Mouse (Mus musculus) neural tube, embryonic 13.5 days (tissue): ENCODE data around the gene Camta1. TPM values are rescaled to one million over a fixed set of nuclear protein-coding genes. Genes with fewer than 3 reads are reported as not detected.

Source experiments
- ATAC-seq: fragments of 200-750 bp; cut with Nextera tagmentation; 2 replicates; pipeline ENCODE4 v1.8.0; 2017; ENCODE audit warnings: low read depth, mild to moderate bottlenecking, moderate TSS enrichment, moderate library complexity
- H3K27ac ChIP-seq: fragments of 300-500 bp; sonication (generic); replicated peaks from 2 replicates; pipeline ENCODE4 v1.5.1; 2015; ENCODE audit warnings: moderate library complexity, mild to moderate bottlenecking, inconsistent platforms
- H3K27me3 ChIP-seq: fragments of 300-500 bp; sonication (generic); 2 replicates; pipeline ENCODE4 v1.6.1; 2015; ENCODE audit warnings: mild to moderate bottlenecking, inconsistent platforms
- H3K36me3 ChIP-seq: fragments of 300-500 bp; sonication (generic); 2 replicates; pipeline ENCODE4 v1.6.1; 2015; ENCODE audit warnings: mild to moderate bottlenecking, inconsistent platforms
- H3K4me1 ChIP-seq: fragments of 300-500 bp; sonication (generic); replicated peaks from 2 replicates; pipeline ENCODE4 v1.6.1; 2015; ENCODE audit warnings: inconsistent platforms
- H3K4me2 ChIP-seq: fragments of 300-500 bp; sonication (generic); 2 replicates; pipeline ENCODE4 v1.6.1; 2015; ENCODE audit warnings: inconsistent platforms, mild to moderate bottlenecking, moderate library complexity
- H3K4me3 ChIP-seq: fragments of 300-500 bp; sonication (generic); 2 replicates; pipeline ENCODE4 v1.5.1; 2015; ENCODE audit warnings: mild to moderate bottlenecking, inconsistent platforms
- H3K9ac ChIP-seq: fragments of 300-500 bp; sonication (generic); 2 replicates; pipeline ENCODE4 v1.6.1; 2015; ENCODE audit warnings: moderate library complexity, mild to moderate bottlenecking, inconsistent platforms
- H3K9me3 ChIP-seq: fragments of 300-500 bp; sonication (generic); 2 replicates; pipeline ENCODE4 v1.6.1; 2016; ENCODE audit warnings: inconsistent platforms
- whole genome bisulfite sequencing: fragments of 180-500 bp; shearing (Covaris S2); methylation state at CpG from one replicate; pipeline ENCODE4 v1.1.7; 2015; 5-methylcytosine and 5-hydroxymethylcytosine counted together
- polyA plus RNA-seq: library from polyadenylated mRNA; unstranded; fragments of >200 nt; fragmentation: Nextera tagmentation; extraction: Ambion mirVana; gene quantifications from 2 replicates; pipeline ENCODE4 v1.2.1, GENCODE M21; 2015

Gene Camta1
- polyA plus RNA-seq, 1 experiment from 2014 or later = 165 TPM

- Histone ChIP-seq H3K9me3 (no peaks in the 10 kb centered on the region), H3K27ac (peak overlapping the region; percentile 76), H3K27me3 (no peaks in the 10 kb centered on the region), H3K4me3 (no peak overlapping the region), H3K36me3 (no peaks in the 10 kb centered on the region), H3K4me1 (peaks cover 25% of the 10 kb centered on the region), H3K4me2 (no peak overlapping the region), H3K9ac (no peak overlapping the region)
- no peak for ATAC-seq
- 48% methylated on average over 5 of the region's 5 CpGs for WGBS
Measured at GRCm38 (mm10) chr4:151770697-151771096, 91.0 kb downstream of the Camta1 start.

GRCm38 (mm10) chr4:151767786-151768185 is 93.9 kb downstream of the Camta1 start:
- no peak overlapping the region for H3K4me2 ChIP-seq
- H3K9ac ChIP-seq = no peak overlapping the region
- WGBS = 75% methylated on average over 4 of the region's 4 CpGs
- H3K9me3 ChIP-seq = no peaks in the 10 kb centered on the region
- no peaks in the 10 kb centered on the region for H3K36me3 ChIP-seq
- no peak overlapping the region for H3K4me3 ChIP-seq
- peaks cover 38% of the 10 kb centered on the region for H3K4me1 ChIP-seq
- H3K27me3 ChIP-seq = no peaks in the 10 kb centered on the region
- no peak for ATAC-seq
- H3K27ac ChIP-seq = no peak overlapping the region

DNA sequence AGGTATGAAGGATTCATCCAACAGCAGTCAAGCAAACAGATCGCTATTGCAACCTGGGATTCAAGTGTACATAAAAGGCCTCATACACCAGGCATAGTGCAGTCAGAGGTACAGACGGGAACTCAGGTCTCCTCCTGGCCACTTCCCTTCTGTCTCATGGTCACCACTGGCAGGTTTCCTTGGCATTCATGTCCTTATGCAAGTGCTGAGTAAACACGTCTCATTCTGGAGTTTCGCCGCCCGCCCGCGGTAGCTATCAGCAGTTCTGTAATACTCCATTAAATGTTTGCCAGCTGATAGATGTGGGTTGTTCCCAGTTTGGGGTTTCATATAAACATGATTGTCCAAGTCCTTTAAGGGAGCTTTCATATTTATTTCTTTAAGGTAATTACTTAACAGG is 94.3 kb downstream of the Camta1 start:
- WGBS = 91% methylated on average over 8 of the region's 8 CpGs
- Histone ChIP-seq H3K27me3 (no peaks in the 10 kb centered on the region), H3K27ac (no peak overlapping the region; the same call in 1 of the 2 replicates), H3K9me3 (no peaks in the 10 kb centered on the region), H3K36me3 (no peaks in the 10 kb centered on the region), H3K4me2 (no peak overlapping the region), H3K4me1 (peaks cover 38% of the 10 kb centered on the region), H3K4me3 (no peak overlapping the region), H3K9ac (no peak overlapping the region)
- ATAC-seq = no peak

DNA sequence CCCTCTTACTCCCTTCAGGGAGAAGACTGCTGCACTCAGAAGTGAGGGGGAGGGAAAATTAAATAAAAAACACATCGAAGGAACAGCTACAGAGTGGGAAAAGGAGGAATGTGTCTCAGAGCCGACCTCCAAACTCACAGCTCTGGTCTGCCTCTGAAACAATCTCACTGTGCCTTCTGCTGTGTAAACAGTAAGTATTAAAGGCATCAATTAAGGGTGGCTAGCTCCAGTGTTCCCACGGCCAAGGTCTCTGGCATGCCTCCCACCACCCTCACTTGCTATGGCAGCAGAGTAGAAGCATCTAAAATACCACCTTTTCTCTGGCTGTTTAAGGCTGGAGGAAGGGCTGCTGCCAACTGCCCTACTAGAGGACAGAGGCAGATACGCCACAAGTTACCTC is 96.3 kb downstream of the Camta1 start:
- H3K27ac ChIP-seq = peak overlapping the region; percentile 49
- ATAC-seq = peak; percentile 42; the same call in 1 of the 2 replicates

GRCm38 (mm10) chr4:151763928-151764327 is 97.7 kb downstream of the Camta1 start:
- H3K4me1 ChIP-seq = peaks cover 21% of the 10 kb centered on the region
- no peaks in the 10 kb centered on the region for H3K9me3 ChIP-seq
- H3K27ac ChIP-seq = no peak overlapping the region
- no peaks in the 10 kb centered on the region for H3K36me3 ChIP-seq
- 47% methylated on average over 6 of the region's 6 CpGs for WGBS
- H3K9ac ChIP-seq = no peak overlapping the region
- no peaks in the 10 kb centered on the region for H3K27me3 ChIP-seq
- ATAC-seq = no peak
- H3K4me3 ChIP-seq = no peak overlapping the region
- no peak overlapping the region for H3K4me2 ChIP-seq

More for the DNA sequence above, 96.3 kb downstream of the Camta1 start:
- H3K27me3 ChIP-seq = no peaks in the 10 kb centered on the region
- H3K9ac ChIP-seq = no peak overlapping the region
- H3K9me3 ChIP-seq = no peaks in the 10 kb centered on the region
- peaks cover 26% of the 10 kb centered on the region for H3K4me1 ChIP-seq
- WGBS = 63% methylated on average over 4 of the region's 4 CpGs
- H3K4me2 ChIP-seq = no peak overlapping the region
- no peak overlapping the region for H3K4me3 ChIP-seq
- H3K36me3 ChIP-seq = no peaks in the 10 kb centered on the region

GRCm38 (mm10) chr4:151759095-151759494 is 102.6 kb downstream of the Camta1 start:
- no peaks in the 10 kb centered on the region for H3K36me3 ChIP-seq
- no peak for ATAC-seq
- no peaks in the 10 kb centered on the region for H3K9me3 ChIP-seq
- H3K4me1 ChIP-seq = peaks cover 35% of the 10 kb centered on the region
- no peak overlapping the region for H3K9ac ChIP-seq
- H3K4me2 ChIP-seq = no peak overlapping the region
- H3K27ac ChIP-seq = no peak overlapping the region
- WGBS = 64% methylated on average over 2 of the region's 2 CpGs
- no peaks in the 10 kb centered on the region for H3K27me3 ChIP-seq
- no peak overlapping the region for H3K4me3 ChIP-seq

DNA sequence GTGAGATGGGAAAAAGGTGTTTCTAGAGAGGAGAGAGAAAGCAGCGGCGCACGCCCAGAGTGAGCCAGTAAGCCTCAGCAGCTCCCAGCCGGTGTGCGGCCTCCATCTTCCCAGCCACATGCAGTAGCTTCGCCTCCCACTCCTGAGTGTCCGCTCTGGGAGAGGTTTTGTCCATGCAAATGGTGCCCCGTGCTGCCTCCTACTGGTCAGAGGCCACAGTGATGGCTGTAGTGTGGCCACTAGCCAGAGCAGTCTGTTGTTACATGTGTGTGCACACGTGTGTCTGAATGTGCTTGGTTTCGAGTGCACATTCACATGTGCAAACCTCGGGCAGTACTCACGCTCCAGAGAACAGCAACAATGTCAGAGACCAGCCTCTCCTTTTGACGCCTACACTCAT is 103.3 kb downstream of the Camta1 start:
- no peaks in the 10 kb centered on the region for H3K36me3 ChIP-seq
- no peak overlapping the region for H3K9ac ChIP-seq
- no peak for ATAC-seq
- no peaks in the 10 kb centered on the region for H3K9me3 ChIP-seq
- no peak overlapping the region for H3K4me3 ChIP-seq
- 89% methylated on average over 13 of the region's 13 CpGs for WGBS
- peaks cover 43% of the 10 kb centered on the region for H3K4me1 ChIP-seq
- H3K4me2 ChIP-seq = no peak overlapping the region
- H3K27ac ChIP-seq = 0 out of 2 replicates have a peak overlapping the region, but pooled peaks have one; percentile 42
- H3K27me3 ChIP-seq = no peaks in the 10 kb centered on the region

- 92% methylated on average over 3 of the region's 3 CpGs for WGBS
- Histone ChIP-seq H3K27ac (no peak overlapping the region), H3K4me3 (no peak overlapping the region), H3K9me3 (no peaks in the 10 kb centered on the region), H3K4me1 (peaks cover 54% of the 10 kb centered on the region), H3K27me3 (no peaks in the 10 kb centered on the region), H3K36me3 (no peaks in the 10 kb centered on the region), H3K4me2 (no peak overlapping the region), H3K9ac (no peak overlapping the region)
- no peak for ATAC-seq
Measured at GRCm38 (mm10) chr4:151757261-151757660, 104.4 kb downstream of the Camta1 start.

DNA sequence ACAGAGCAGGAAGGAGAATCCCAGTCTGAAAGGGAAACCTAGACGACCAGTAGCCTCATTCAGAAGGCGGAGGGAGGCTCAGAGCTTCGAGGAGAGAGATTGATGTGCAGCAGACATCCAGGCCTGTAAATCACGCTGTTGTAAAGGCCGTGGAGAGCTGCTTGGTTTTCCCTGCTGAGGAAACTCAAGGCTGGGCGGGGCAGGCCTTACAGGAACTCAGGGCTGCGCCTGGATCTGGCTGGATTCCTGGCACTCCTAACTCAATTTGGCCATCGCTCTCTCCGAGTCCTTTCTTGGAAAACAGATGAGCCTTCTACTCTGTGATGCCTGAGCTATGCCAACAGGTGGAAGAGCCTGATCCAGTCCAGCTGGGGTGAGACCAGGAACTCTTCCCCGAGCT is 105.3 kb downstream of the Camta1 start:
- 0 out of 2 replicates have a peak, but pooled peaks have one; percentile 30 for ATAC-seq
- Histone ChIP-seq H3K4me2 (no peak overlapping the region), H3K36me3 (no peaks in the 10 kb centered on the region), H3K4me3 (no peak overlapping the region), H3K27ac (peak overlapping the region; percentile 33), H3K4me1 (peaks cover 62% of the 10 kb centered on the region), H3K9ac (no peak overlapping the region), H3K9me3 (no peaks in the 10 kb centered on the region), H3K27me3 (no peaks in the 10 kb centered on the region)
- WGBS = 21% methylated on average over 10 of the region's 10 CpGs

- Histone ChIP-seq H3K4me1 (peaks cover 64% of the 10 kb centered on the region), H3K9ac (no peak overlapping the region), H3K4me2 (no peak overlapping the region), H3K9me3 (no peaks in the 10 kb centered on the region), H3K27ac (no peak overlapping the region), H3K36me3 (no peaks in the 10 kb centered on the region), H3K4me3 (no peak overlapping the region), H3K27me3 (no peaks in the 10 kb centered on the region)
- WGBS = 78% methylated on average over 10 of the region's 10 CpGs
- no peak for ATAC-seq
Measured at GRCm38 (mm10) chr4:151753231-151753630, 108.4 kb downstream of the Camta1 start.

GRCm38 (mm10) chr4:151752551-151752950 is 109.1 kb downstream of the Camta1 start:
- Histone ChIP-seq H3K4me3 (no peak overlapping the region), H3K27me3 (no peaks in the 10 kb centered on the region), H3K27ac (no peak overlapping the region), H3K9ac (no peak overlapping the region), H3K36me3 (no peaks in the 10 kb centered on the region), H3K4me1 (peaks cover 62% of the 10 kb centered on the region), H3K4me2 (no peak overlapping the region), H3K9me3 (no peaks in the 10 kb centered on the region)
- WGBS = 58% methylated on average over 7 of the region's 7 CpGs
- ATAC-seq = no peak

DNA sequence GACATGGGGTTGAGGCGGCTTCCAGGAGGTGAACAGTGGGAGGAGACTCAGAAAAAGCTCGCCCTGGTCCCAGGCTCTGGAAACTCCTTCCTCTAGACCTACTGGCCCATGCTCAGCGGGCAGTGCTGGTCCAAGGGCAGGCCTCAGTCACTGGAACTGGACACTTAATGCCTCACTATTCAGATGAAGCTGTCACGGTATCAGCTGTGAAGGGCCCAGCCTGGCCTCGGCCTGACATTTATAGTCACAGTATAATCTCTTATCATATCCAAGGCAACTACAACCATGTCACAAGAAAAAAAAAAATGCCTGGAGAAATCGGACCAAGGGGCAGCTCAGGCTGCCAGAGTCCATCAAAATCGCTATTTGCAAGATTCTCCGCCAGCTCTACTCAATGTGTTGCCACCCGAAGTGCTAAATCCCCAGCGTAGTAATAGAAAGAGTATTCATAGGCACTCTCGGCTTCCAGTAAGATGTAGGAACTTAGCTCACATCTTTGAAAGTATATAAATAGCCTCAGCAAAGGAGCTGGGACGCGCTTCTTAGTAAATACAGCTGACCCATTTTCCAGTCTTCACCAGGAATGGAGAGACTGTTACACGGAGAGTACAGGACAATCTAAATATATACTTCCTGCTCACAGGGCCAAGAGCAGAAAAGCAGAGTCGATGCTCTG is 110.3 kb downstream of the Camta1 start:
- Histone ChIP-seq H3K9ac (no peak overlapping the region), H3K9me3 (no peaks in the 10 kb centered on the region), H3K4me2 (no peak overlapping the region), H3K27me3 (no peaks in the 10 kb centered on the region), H3K4me1 (peaks cover 56% of the 10 kb centered on the region), H3K36me3 (no peaks in the 10 kb centered on the region), H3K4me3 (no peak overlapping the region), H3K27ac (no peak overlapping the region)
- no peak for ATAC-seq
- 87% methylated on average over 15 of the region's 15 CpGs for WGBS

- Histone ChIP-seq H3K4me3 (no peak overlapping the region), H3K27me3 (no peaks in the 10 kb centered on the region), H3K27ac (no peak overlapping the region), H3K9ac (no peak overlapping the region), H3K4me1 (peaks cover 27% of the 10 kb centered on the region), H3K36me3 (no peaks in the 10 kb centered on the region), H3K4me2 (no peak overlapping the region), H3K9me3 (no peaks in the 10 kb centered on the region)
- no peak for ATAC-seq
- 92% methylated on average over 6 of the region's 6 CpGs for WGBS
Measured at GRCm38 (mm10) chr4:151747723-151748122, 114.0 kb downstream of the Camta1 start.
